Mouse (Mus musculus): Measurements from ENCODE around the gene Nrtn.
A peak's percentile ranks its signal among the peaks of the same experiment; 100 is the strongest.

Gene Nrtn

GRCm38 (mm10) chr17:56757416-56758123, at the start of gene Nrtn:
Gene Nrtn, minus strand, starts transcription at chr17:56757530.
- DNase-seq (ENCODE audit: low read depth, low spot score), result peak; percentile 60

DNA sequence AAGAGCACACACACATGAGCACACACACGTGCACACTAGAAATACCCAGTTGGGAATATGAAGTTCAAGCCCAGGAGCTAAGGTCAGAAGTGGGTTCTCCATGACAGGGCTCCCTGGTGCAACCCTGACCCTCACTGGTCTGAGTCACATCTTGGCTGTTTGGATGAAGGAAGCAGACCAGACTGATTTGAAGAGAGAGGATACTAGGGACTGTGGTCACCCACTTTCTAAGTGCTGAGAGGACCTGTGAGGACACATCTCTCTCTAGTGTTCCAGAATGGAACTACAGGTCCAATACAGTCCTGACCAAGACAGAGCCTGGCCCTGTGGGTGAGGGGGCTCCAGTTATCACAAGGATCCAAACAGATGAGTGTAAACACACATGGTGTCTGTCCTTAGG, 48.5 kb upstream of the Nrtn start:
- no peak for DNase-seq (ENCODE audit: low read depth, low spot score)

- DNase-seq (ENCODE audit: low read depth, low spot score), result peak; percentile 27
Observed at GRCm38 (mm10) chr17:56804952-56805351, 47.6 kb upstream of the Nrtn start.

- DNase-seq (ENCODE audit: low read depth, low spot score), result no peak
Observed at GRCm38 (mm10) chr17:56802065-56802464, 44.7 kb upstream of the Nrtn start.

DNA sequence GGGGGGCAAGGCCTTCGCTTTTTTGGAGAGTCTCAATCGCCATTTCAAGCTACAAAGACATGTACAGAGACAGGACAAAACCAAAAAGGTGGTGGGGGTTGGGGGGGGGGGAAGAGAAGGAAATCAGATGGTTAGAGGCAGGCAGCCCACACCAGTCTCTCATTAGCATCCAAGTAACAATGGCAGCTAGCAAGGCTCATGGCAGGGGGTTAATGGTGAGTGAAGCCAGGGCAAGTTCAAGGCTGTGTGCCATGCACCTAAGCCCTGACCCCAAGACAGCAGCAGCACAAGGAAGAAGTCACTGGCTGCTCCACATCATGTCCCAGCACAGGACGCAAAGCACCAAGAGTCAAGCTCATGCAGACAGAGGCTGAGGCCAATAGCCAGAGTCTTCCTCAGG, 41.9 kb upstream of the Nrtn start:
- no peak for DNase-seq (ENCODE audit: low read depth, low spot score)

GRCm38 (mm10) chr17:56793614-56794319, 36.4 kb upstream of the Nrtn start:
- DNase-seq (ENCODE audit: low read depth, low spot score), result no peak

- DNase-seq (ENCODE audit: low read depth, low spot score), result no peak
Observed at GRCm38 (mm10) chr17:56792588-56792987, 35.3 kb upstream of the Nrtn start.

- no peak for DNase-seq (ENCODE audit: low read depth, low spot score)
Observed at GRCm38 (mm10) chr17:56789286-56789685, 32.0 kb upstream of the Nrtn start.

- no peak for DNase-seq (ENCODE audit: low read depth, low spot score)
Observed at GRCm38 (mm10) chr17:56788886-56789285, 31.6 kb upstream of the Nrtn start.

GRCm38 (mm10) chr17:56780291-56780978, 23.1 kb upstream of the Nrtn start:
- no peak for DNase-seq (ENCODE audit: low read depth, low spot score)

DNA sequence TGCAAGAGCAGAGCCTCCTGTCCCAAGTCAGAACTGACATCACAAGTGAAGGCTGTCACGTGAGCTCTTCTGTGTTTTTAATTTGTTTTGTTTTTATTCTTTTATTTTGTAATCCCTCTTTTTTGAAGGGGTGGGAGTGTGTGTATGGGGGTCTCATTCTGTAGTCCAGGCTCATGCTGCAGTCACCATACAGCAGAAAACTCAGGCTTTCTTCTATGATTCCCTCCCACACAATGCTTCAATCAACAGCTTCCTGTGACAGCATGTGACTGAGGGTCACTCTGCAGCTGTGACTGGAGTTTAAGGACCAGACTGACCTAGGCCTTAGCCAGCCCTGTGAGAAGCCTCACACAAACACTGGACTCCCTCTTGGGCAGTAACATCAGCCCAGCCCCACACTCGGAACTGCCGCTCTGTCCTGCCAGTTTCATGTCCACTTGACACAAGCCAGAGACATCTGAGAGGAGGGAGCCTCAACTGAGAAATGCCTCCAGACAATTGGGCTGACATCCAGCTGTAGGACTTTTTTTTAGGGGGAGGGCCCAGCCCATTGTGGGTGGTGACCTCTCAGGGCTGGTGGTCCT, 21.5 kb upstream of the Nrtn start:
- DNase-seq (ENCODE audit: low read depth, low spot score), result no peak

GRCm38 (mm10) chr17:56777568-56777967, 20.2 kb upstream of the Nrtn start:
- no peak for DNase-seq (ENCODE audit: low read depth, low spot score)

DNA sequence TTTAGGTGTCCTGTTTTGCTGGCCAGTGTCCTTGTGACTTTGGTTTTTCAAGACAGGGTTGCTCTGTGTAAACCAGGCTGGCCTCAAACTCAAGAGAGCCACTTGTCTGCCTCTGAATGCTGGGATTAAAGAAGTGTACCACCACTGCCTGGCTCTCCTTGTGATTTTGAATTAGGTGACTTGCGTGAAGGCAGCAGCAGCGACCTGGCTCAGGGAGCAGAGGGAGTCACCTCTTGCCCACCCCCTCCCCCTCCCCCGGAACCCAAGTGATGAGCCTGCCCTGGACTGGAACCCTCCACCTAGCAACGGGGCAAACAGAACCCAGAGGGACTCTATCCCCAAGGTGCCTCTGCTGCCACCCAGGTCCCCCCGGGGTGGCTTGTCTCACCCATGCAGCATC, 12.6 kb upstream of the Nrtn start, which contains the start of gene Prr22:
Prr22 (plus strand) TSS at position 301 of the 400 bp plus-strand sequence.
- no peak for DNase-seq (ENCODE audit: low read depth, low spot score)

- no peak for DNase-seq (ENCODE audit: low read depth, low spot score)
Observed at GRCm38 (mm10) chr17:56768941-56769340, 11.6 kb upstream of the Nrtn start.

- no peak for DNase-seq (ENCODE audit: low read depth, low spot score)
Observed at GRCm38 (mm10) chr17:56767531-56768135, 10.3 kb upstream of the Nrtn start.

DNA sequence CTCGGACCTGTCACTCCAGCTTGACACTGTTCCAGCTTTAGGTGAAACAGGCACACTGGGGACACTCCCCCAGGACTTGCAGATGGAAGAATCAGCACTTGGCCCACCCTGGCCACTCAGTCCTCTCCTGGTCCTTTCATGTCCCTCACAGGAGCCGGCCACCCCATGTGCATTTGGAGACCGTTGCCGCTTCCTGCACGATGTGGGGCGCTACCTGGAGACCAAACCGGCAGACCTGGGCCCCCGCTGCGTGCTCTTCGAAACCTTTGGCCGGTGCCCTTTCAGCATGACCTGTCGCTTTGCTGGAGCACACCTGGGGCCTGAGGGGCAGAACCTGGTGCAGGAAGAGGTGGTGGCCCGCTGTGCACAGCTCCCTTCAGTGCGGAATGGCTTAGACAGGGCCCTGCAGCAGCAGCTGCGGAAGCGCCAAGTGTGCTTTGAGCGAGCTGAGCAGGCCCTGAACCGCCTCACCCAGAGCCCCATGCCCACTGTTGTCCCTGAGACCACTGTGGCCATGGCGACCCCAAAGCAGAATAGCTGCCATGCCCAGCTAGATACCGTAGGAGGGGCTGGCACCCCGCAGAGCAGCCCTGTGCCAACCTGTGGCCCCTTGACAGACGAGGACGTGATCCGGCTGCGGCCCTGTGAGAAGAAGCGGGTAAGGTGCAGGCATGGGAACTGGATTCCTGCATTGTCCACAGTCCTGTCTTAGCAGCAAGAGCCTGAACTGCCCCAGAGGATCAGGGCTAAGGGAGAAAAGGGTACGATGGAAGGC, 9.5 kb upstream of the Nrtn start:
- DNase-seq (ENCODE audit: low read depth, low spot score), result no peak

- DNase-seq (ENCODE audit: low read depth, low spot score), result no peak
Observed at GRCm38 (mm10) chr17:56765431-56765830, 8.1 kb upstream of the Nrtn start.

- peak; percentile 98 for DNase-seq (ENCODE audit: low read depth, low spot score)
Observed at GRCm38 (mm10) chr17:56764474-56765354, 7.4 kb upstream of the Nrtn start, which contains the start of gene Dus3l. Gene Dus3l, plus strand, starts transcription at chr17:56764757.

DNA sequence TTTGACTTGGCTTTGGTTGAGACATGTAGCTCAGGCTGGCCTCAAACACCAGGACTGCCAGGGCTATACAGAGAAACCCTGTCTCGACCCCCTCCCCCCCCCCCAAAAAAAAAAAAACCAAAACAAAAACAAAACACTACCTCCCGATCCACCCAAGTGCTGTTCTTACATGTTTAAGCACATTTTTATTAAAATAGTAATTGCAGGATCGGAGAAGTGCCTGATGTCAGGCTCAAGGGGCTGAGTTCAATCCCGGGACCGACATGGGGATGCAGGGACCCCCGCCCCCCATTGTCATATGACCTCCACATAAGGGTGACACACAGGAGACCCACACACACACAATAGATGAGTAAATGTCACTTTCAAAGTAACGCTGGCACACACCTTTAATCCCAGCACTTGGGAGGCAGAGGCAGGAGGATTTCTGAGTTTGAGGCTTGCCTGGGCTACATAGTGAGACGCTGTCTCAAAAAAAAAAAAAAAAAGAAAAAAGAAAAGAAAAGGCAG, 6.5 kb upstream of the Nrtn start:
- no peak for DNase-seq (ENCODE audit: low read depth, low spot score)
